Mouse (Mus musculus) heart, postnatal 0 days (tissue): ENCODE measurements around the gene Gm45021. TPM values are rescaled to one million over a fixed set of nuclear protein-coding genes. Genes with fewer than 3 reads are reported as not detected.
A peak's percentile ranks its signal among the peaks of the same experiment; 100 is the strongest.

Experiments
- ATAC-seq: fragments of 200-750 bp; cut with Nextera tagmentation; 2 replicates; pipeline ENCODE4 v1.8.0; 2017; ENCODE audit warnings: low read depth, moderate number of reproducible peaks, moderate library complexity; ENCODE audit not compliant: insufficient read depth
- DNase-seq: peaks from one replicate; pipeline ENCODE4 v3.0.0-alpha.2; 2016; ENCODE audit warnings: low spot score
- H3K27ac ChIP-seq: fragments of 300-500 bp; sonication (generic); 2 replicates; pipeline ENCODE4 v1.5.1; 2014; ENCODE audit warnings: low read depth, mild to moderate bottlenecking
- H3K27me3 ChIP-seq: fragments of 300-500 bp; sonication (generic); 2 replicates; pipeline ENCODE4 v1.6.1; 2014; ENCODE audit warnings: low read length, mixed read lengths; ENCODE audit not compliant: control insufficient read depth, insufficient read depth
- H3K36me3 ChIP-seq: fragments of 300-500 bp; sonication (generic); replicated peaks from 2 replicates; pipeline ENCODE4 v1.6.1; 2014; ENCODE audit warnings: low read length, mixed read lengths; ENCODE audit not compliant: control insufficient read depth, insufficient read depth
- H3K4me1 ChIP-seq: fragments of 300-500 bp; sonication (generic); 2 replicates; pipeline ENCODE4 v1.6.1; 2014; ENCODE audit warnings: antibody characterized with exemption; ENCODE audit not compliant: control insufficient read depth, insufficient read depth
- H3K4me2 ChIP-seq: fragments of 300-500 bp; sonication (generic); 2 replicates; pipeline ENCODE4 v1.6.1; 2014; ENCODE audit warnings: low read depth, mild to moderate bottlenecking, low read length, moderate library complexity
- H3K4me3 ChIP-seq: fragments of 300-500 bp; sonication (generic); 2 replicates; pipeline ENCODE4 v1.5.1; 2014; ENCODE audit warnings: low read depth, low read length
- H3K9ac ChIP-seq: fragments of 300-500 bp; sonication (generic); replicated peaks from 2 replicates; pipeline ENCODE4 v1.6.1; 2014; ENCODE audit warnings: low read depth, low read length, mixed read lengths
- H3K9me3 ChIP-seq: fragments of 300-500 bp; sonication (generic); replicated peaks from 2 replicates; pipeline ENCODE4 v1.6.1; 2016; ENCODE audit warnings: low read length; ENCODE audit not compliant: control insufficient read depth
- CTCF ChIP-seq: IDR thresholded peaks from 2 replicates; pipeline ENCODE4 v1.5.1; 2016; ENCODE audit warnings: antibody characterized with exemption, control low read depth, low read depth
- EP300 ChIP-seq: IDR thresholded peaks from 2 replicates; pipeline ENCODE4 v1.6.1; 2016; ENCODE audit warnings: antibody characterized with exemption, low read depth
- WGBS: fragments of 180-500 bp; shearing (Covaris S2); extraction: QIAGEN DNeasy Blood & Tissue Kit; methylation state at CpG from one replicate; pipeline ENCODE4 v1.1.7; 2014; 5-methylcytosine and 5-hydroxymethylcytosine counted together
- polyA plus RNA-seq: library from polyadenylated mRNA; unstranded; fragments of >200 nt; fragmentation: Nextera tagmentation; extraction: Ambion mirVana; gene quantifications from 2 replicates; pipeline ENCODE4 v1.2.1, GENCODE M21; 2015
- total RNA-seq: library from RNA; depleted of rRNA; stranded (reverse); fragments of >200 nt; gene quantifications from 2 replicates; pipeline ENCODE4 v1.2.3, GENCODE M21; 2014; ENCODE audit warnings: low replicate concordance

The Gm45021 gene
- total and polyA plus RNA-seq, 2 experiments from 2014 or later = not detected

- Histone ChIP-seq H3K4me2 (no peak overlapping the region), H3K9ac (no peak overlapping the region), H3K27me3 (no peaks in the 10 kb centered on the region), H3K9me3 (no peaks in the 10 kb centered on the region), H3K4me1 (peaks cover 9% of the 10 kb centered on the region; the same call in 1 of the 2 replicates), H3K27ac (no peak overlapping the region), H3K36me3 (no peaks in the 10 kb centered on the region), H3K4me3 (no peak overlapping the region)
- ATAC-seq (no peak), DNase-seq (no peak)
- TF ChIP-seq EP300 (no peak), CTCF (no peak)
- WGBS = 62% methylated on average over 6 of the region's 6 CpGs
Measured at GRCm38 (mm10) chr6:48637811-48638500, 48.5 kb downstream of the Gm45021 start.

- H3K4me3 ChIP-seq = no peak overlapping the region
- no peak for TF ChIP-seq CTCF
- no peak for TF ChIP-seq EP300
- H3K4me2 ChIP-seq = no peak overlapping the region
- no peak for DNase-seq
- no peak overlapping the region for H3K9ac ChIP-seq
- H3K27ac ChIP-seq = no peak overlapping the region
- H3K36me3 ChIP-seq = no peaks in the 10 kb centered on the region
- H3K4me1 ChIP-seq = peaks cover 9% of the 10 kb centered on the region; the same call in 1 of the 2 replicates
- no peak for ATAC-seq
- no peaks in the 10 kb centered on the region for H3K9me3 ChIP-seq
- 53% methylated on average over 2 of the region's 2 CpGs for WGBS
- H3K27me3 ChIP-seq = no peaks in the 10 kb centered on the region
Measured at GRCm38 (mm10) chr6:48638553-48638952, 49.1 kb downstream of the Gm45021 start.

GRCm38 (mm10) chr6:48641391-48641790, 52.0 kb downstream of the Gm45021 start:
- no peaks in the 10 kb centered on the region for H3K9me3 ChIP-seq
- peaks cover 9% of the 10 kb centered on the region for H3K4me1 ChIP-seq
- TF ChIP-seq EP300 (no peak), CTCF (no peak)
- no peak for DNase-seq
- H3K27ac ChIP-seq = no peak overlapping the region
- H3K27me3 ChIP-seq = no peaks in the 10 kb centered on the region
- H3K9ac ChIP-seq = no peak overlapping the region
- H3K4me2 ChIP-seq = no peak overlapping the region
- no peak overlapping the region for H3K4me3 ChIP-seq
- ATAC-seq = no peak
- H3K36me3 ChIP-seq = no peaks in the 10 kb centered on the region
- 66% methylated on average over 6 of the region's 6 CpGs for WGBS

- 20% methylated on average over 4 of the region's 4 CpGs for WGBS
- peak; percentile 70 for DNase-seq
Measured at GRCm38 (mm10) chr6:48642764-48643292, 53.4 kb downstream of the Gm45021 start.

GRCm38 (mm10) chr6:48645660-48646308, 56.4 kb downstream of the Gm45021 start:
- Histone ChIP-seq H3K9me3 (no peaks in the 10 kb centered on the region), H3K4me1 (no peaks in the 10 kb centered on the region; the same call in 1 of the 2 replicates), H3K27me3 (no peaks in the 10 kb centered on the region), H3K9ac (no peak overlapping the region), H3K27ac (no peak overlapping the region), H3K4me3 (no peak overlapping the region), H3K4me2 (no peak overlapping the region), H3K36me3 (0 out of 2 replicates have a peak, but pooled peaks cover 5% of the 10 kb centered on the region)
- TF ChIP-seq CTCF = peak; percentile 89
- TF ChIP-seq EP300 = no peak
- WGBS = 10% methylated on average over 12 of the region's 12 CpGs
- DNase-seq (peak; percentile 82), ATAC-seq (no peak)

More at GRCm38 (mm10) chr6:48642764-48643292, 53.4 kb downstream of the Gm45021 start:
- no peak overlapping the region for H3K27ac ChIP-seq
- no peaks in the 10 kb centered on the region; the same call in 1 of the 2 replicates for H3K4me1 ChIP-seq
- no peaks in the 10 kb centered on the region for H3K36me3 ChIP-seq
- no peak overlapping the region for H3K9ac ChIP-seq
- no peaks in the 10 kb centered on the region for H3K9me3 ChIP-seq
- H3K4me3 ChIP-seq = no peak overlapping the region
- H3K4me2 ChIP-seq = no peak overlapping the region
- no peak; the same call in 1 of the 2 replicates for ATAC-seq
- TF ChIP-seq CTCF (peak; percentile 70), EP300 (no peak)
- H3K27me3 ChIP-seq = no peaks in the 10 kb centered on the region
